Mouse (Mus musculus): ENCODE data around the gene Hs2st1.

- TF ChIP-seq CTCF (conservative IDR thresholded peaks at IDR 0.05 in 1 of 2, IDR thresholded peaks at IDR 0.05 in 1 of 2; ENCODE audit: low read depth in 2 of 2, low read length in 2 of 2) = no peak
- TF ChIP-seq NRF1 (IDR thresholded peaks at IDR 0.05; ENCODE audit: low read depth, low read length) = no peak
- no peak for TF ChIP-seq RCOR1 (conservative IDR thresholded peaks at IDR 0.05; ENCODE audit: low read depth, low read length)
- TF ChIP-seq POLR2A (IDR thresholded peaks at IDR 0.05; ENCODE audit: low read depth, low read length) = no peak
- no peak for TF ChIP-seq MAX (IDR thresholded peaks at IDR 0.05; ENCODE audit: low read length)
- no peak for TF ChIP-seq JUND (conservative IDR thresholded peaks at IDR 0.05; ENCODE audit: low read depth, low read length)
- no peak for TF ChIP-seq ETS1 (conservative IDR thresholded peaks at IDR 0.05; ENCODE audit: low read depth, low read length)
- no peak for TF ChIP-seq EP300 (IDR thresholded peaks at IDR 0.05; ENCODE audit: low read length)
- TF ChIP-seq USF1 (IDR thresholded peaks at IDR 0.05; ENCODE audit: low read depth, low read length) = no peak
- TF ChIP-seq NELFE (IDR thresholded peaks at IDR 0.05; ENCODE audit: low read depth, low read length) = no peak
- TF ChIP-seq TCF12 (IDR thresholded peaks at IDR 0.05; ENCODE audit: low read depth, low read length) = no peak
- TF ChIP-seq ZMIZ1 (IDR thresholded peaks at IDR 0.05; ENCODE audit: low read depth, low read length) = no peak
These were observed 62.1 kb downstream of the Hs2st1 start for GRCm38 (mm10) chr3:144507885-144508284.

All from CH12.LX (cell line).